Mouse (Mus musculus): ENCODE measurements at regions not wholly inside any gene's neighbourhood (a gene's known extent, or its start where the extent isn't known, plus 50 kb on each side); places are given as distances from the start of the nearest gene placed in this dataset.
"Not testable (repeated sequence)": the region's sequence is repeated elsewhere in the genome, so short reads cannot be mapped to it uniquely, and the experiment has no call there.

GRCm38 (mm10) chr16:26860566-26860965 lies 130.9 kb downstream of the Gmnc start:
- DNase-seq: peak; percentile 55

- DNase-seq: peak; percentile 67
Observed at GRCm38 (mm10) chr16:26849191-26849590, 142.3 kb downstream of the Gmnc start.

GRCm38 (mm10) chr16:26827006-26827405 lies 164.4 kb downstream of the Gmnc start:
- DNase-seq: no peak

- DNase-seq: not testable (repeated sequence)
Observed at GRCm38 (mm10) chr16:26811201-26811600, 180.3 kb downstream of the Gmnc start.

- no peak for DNase-seq
Observed at GRCm38 (mm10) chr16:26805426-26805825, 186.0 kb downstream of the Gmnc start.

- no peak for DNase-seq
Observed at GRCm38 (mm10) chr16:26787042-26787620, 204.3 kb downstream of the Gmnc start.

- peak; percentile 20 for DNase-seq
Observed at GRCm38 (mm10) chr16:26782331-26782730, 200.8 kb downstream of the Il1rap start.

All from layer of hippocampus, adult 9-11 months (tissue).